Mouse (Mus musculus): ENCODE results near the gene Fcer2a.

The Fcer2a gene

GRCm38 (mm10) chr8:3676993-3677579 is 16.9 kb downstream of the Fcer2a start:
- in situ Hi-C loops (cut with MboI, MseI): loop anchor here (10.0 kb wide), 2 partner anchors 212 to 452 kb away; partner anchors contain the start of gene Pex11g

- in situ Hi-C loops (cut with MboI, MseI): loop anchor here (10.0 kb wide), 2 partner anchors 212 to 452 kb away; partner anchors contain the start of gene Pex11g
Observed at GRCm38 (mm10) chr8:3676131-3676992, 17.6 kb downstream of the Fcer2a start, which contains the start of gene Trappc5. Gene Trappc5, plus strand, starts transcription at chr8:3676299.

- in situ Hi-C loops (cut with MboI, MseI): loop anchor here (5.0 to 10.0 kb wide), 3 partner anchors 37 to 450 kb away; partner anchors contain the start of gene Pex11g
Observed at GRCm38 (mm10) chr8:3674671-3675070, 19.3 kb downstream of the Fcer2a start.

GRCm38 (mm10) chr8:3671980-3672491 is 21.9 kb downstream of the Fcer2a start, which contains the start of gene Fcor:
Gene Fcor, minus strand, starts transcription at chr8:3672362.
- in situ Hi-C loops (cut with MboI, MseI): loop anchor here (5.0 to 10.0 kb wide), 3 partner anchors 35 to 447 kb away; partner anchors contain the start of gene Pex11g

GRCm38 (mm10) chr8:3670388-3670787 is 23.6 kb downstream of the Fcer2a start:
- in situ Hi-C loops (cut with MboI, MseI): loop anchor here (5.0 to 10.0 kb wide), 3 partner anchors 33 to 446 kb away; partner anchors contain the start of gene Pex11g

- in situ Hi-C loops (cut with MboI, MseI): no loop called here
Observed at GRCm38 (mm10) chr8:3665507-3665906, 28.5 kb downstream of the Fcer2a start, which contains the start of gene Mcemp1. Gene Mcemp1, plus strand, starts transcription at chr8:3665754.

- in situ Hi-C loops (cut with MboI, MseI): no loop called here
Observed at GRCm38 (mm10) chr8:3664405-3664804, 29.6 kb downstream of the Fcer2a start.

GRCm38 (mm10) chr8:3660889-3661288 is 33.1 kb downstream of the Fcer2a start:
- in situ Hi-C loops (cut with MboI, MseI): no loop called here

GRCm38 (mm10) chr8:3656725-3657381 is 37.1 kb downstream of the Fcer2a start:
- in situ Hi-C loops (cut with MboI, MseI): no loop called here

- in situ Hi-C loops (cut with MboI, MseI): no loop called here
Observed at GRCm38 (mm10) chr8:3655526-3655925, 38.4 kb downstream of the Fcer2a start, which contains the start of gene Retn. Gene Retn, plus strand, starts transcription at chr8:3655770.

GRCm38 (mm10) chr8:3654726-3655508 is 39.1 kb downstream of the Fcer2a start:
- in situ Hi-C loops (cut with MboI, MseI): no loop called here

GRCm38 (mm10) chr8:3652845-3653244 is 41.1 kb downstream of the Fcer2a start:
- in situ Hi-C loops (cut with MboI, MseI): no loop called here

- in situ Hi-C loops (cut with MboI, MseI): no loop called here
Observed at GRCm38 (mm10) chr8:3648990-3649389, 45.0 kb downstream of the Fcer2a start.

GRCm38 (mm10) chr8:3648268-3648667 is 45.7 kb downstream of the Fcer2a start:
- in situ Hi-C loops (cut with MboI, MseI): no loop called here

- in situ Hi-C loops (cut with MboI, MseI): no loop called here
Observed at GRCm38 (mm10) chr8:3647561-3647960, 46.4 kb downstream of the Fcer2a start.

GRCm38 (mm10) chr8:3646824-3647531 is 47.0 kb downstream of the Fcer2a start:
- in situ Hi-C loops (cut with MboI, MseI): no loop called here

GRCm38 (mm10) chr8:3645804-3646203 is 48.2 kb downstream of the Fcer2a start:
- in situ Hi-C loops (cut with MboI, MseI): no loop called here

All from T-helper 2 cell (primary cell).